Mouse (Mus musculus): ENCODE data around the gene Gm5426.

Gene Gm5426

GRCm38 (mm10) chr10:96165260-96165659, 28.9 kb downstream of the Gm5426 start:
- no peaks in the 10 kb centered on the region for H3K36me3 ChIP-seq (ENCODE audit: control insufficient read depth, insufficient read depth, low read length, poor library complexity, severe bottlenecking)
- H3K27me3 ChIP-seq (ENCODE audit: control insufficient read depth, insufficient read depth, low read length, poor library complexity, severe bottlenecking) = no peaks in the 10 kb centered on the region
- DNase-seq (ENCODE audit: low read depth, low spot score) = no peak

- H3K36me3 ChIP-seq (ENCODE audit: control insufficient read depth, insufficient read depth, low read length, poor library complexity, severe bottlenecking) = no peaks in the 10 kb centered on the region
- DNase-seq (ENCODE audit: low read depth, low spot score) = no peak
- no peaks in the 10 kb centered on the region for H3K27me3 ChIP-seq (ENCODE audit: control insufficient read depth, insufficient read depth, low read length, poor library complexity, severe bottlenecking)
Observed at GRCm38 (mm10) chr10:96168998-96169397, 32.6 kb downstream of the Gm5426 start.

DNA sequence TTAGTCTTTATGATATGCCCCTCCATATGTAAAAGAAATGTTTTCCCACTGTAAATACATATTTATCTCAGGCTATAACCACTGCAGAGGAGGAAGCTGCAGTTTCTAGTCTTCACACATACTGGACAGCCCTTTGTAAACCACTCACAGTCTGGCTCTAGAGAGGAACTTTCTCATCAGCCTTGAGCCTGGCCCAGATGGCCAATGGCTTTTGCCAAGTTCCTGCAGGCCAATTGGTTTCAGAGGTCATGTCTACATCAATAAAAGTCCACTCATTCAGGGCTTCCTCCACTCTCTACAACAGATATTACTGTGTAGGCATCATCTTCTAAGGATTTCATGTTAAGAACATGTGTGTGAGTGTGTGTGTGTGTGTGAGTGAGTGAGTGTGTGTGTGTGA, 35.1 kb downstream of the Gm5426 start:
- Histone ChIP-seq H3K27me3 (ENCODE audit: control insufficient read depth, insufficient read depth, low read length, poor library complexity, severe bottlenecking) (no peaks in the 10 kb centered on the region), H3K36me3 (ENCODE audit: control insufficient read depth, insufficient read depth, low read length, poor library complexity, severe bottlenecking) (no peaks in the 10 kb centered on the region)
- no peak for DNase-seq (ENCODE audit: low read depth, low spot score)

DNA sequence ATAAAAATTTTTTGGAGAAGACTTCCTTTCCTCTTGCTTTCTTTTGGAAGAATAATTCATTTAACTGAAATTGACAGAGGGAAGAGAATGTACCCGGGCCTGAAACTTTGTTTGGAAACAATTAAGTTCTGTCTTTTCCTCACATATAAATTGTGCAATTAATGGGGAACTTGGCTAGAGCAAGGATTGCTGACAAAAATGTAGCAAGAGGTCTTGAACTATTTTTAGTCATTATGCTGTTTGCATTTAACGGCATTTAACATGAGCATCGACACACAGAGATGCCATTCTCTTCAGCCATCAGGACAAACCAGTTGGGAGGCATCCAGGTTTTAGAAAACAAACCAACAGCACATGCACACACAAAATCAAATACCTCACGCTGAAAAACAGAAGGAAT, 36.6 kb downstream of the Gm5426 start:
- Histone ChIP-seq H3K27me3 (ENCODE audit: control insufficient read depth, insufficient read depth, low read length, poor library complexity, severe bottlenecking) (no peaks in the 10 kb centered on the region), H3K36me3 (ENCODE audit: control insufficient read depth, insufficient read depth, low read length, poor library complexity, severe bottlenecking) (no peaks in the 10 kb centered on the region)
- DNase-seq (ENCODE audit: low read depth, low spot score) = no peak

- no peak for DNase-seq (ENCODE audit: low read depth, low spot score)
- Histone ChIP-seq H3K27me3 (ENCODE audit: control insufficient read depth, insufficient read depth, low read length, poor library complexity, severe bottlenecking) (no peaks in the 10 kb centered on the region), H3K36me3 (ENCODE audit: control insufficient read depth, insufficient read depth, low read length, poor library complexity, severe bottlenecking) (no peaks in the 10 kb centered on the region)
Observed at GRCm38 (mm10) chr10:96173771-96174170, 37.4 kb downstream of the Gm5426 start.

GRCm38 (mm10) chr10:96176916-96177315, 40.5 kb downstream of the Gm5426 start:
- no peaks in the 10 kb centered on the region for H3K36me3 ChIP-seq (ENCODE audit: control insufficient read depth, insufficient read depth, low read length, poor library complexity, severe bottlenecking)
- DNase-seq (ENCODE audit: low read depth, low spot score) = no peak
- no peaks in the 10 kb centered on the region for H3K27me3 ChIP-seq (ENCODE audit: control insufficient read depth, insufficient read depth, low read length, poor library complexity, severe bottlenecking)

DNA sequence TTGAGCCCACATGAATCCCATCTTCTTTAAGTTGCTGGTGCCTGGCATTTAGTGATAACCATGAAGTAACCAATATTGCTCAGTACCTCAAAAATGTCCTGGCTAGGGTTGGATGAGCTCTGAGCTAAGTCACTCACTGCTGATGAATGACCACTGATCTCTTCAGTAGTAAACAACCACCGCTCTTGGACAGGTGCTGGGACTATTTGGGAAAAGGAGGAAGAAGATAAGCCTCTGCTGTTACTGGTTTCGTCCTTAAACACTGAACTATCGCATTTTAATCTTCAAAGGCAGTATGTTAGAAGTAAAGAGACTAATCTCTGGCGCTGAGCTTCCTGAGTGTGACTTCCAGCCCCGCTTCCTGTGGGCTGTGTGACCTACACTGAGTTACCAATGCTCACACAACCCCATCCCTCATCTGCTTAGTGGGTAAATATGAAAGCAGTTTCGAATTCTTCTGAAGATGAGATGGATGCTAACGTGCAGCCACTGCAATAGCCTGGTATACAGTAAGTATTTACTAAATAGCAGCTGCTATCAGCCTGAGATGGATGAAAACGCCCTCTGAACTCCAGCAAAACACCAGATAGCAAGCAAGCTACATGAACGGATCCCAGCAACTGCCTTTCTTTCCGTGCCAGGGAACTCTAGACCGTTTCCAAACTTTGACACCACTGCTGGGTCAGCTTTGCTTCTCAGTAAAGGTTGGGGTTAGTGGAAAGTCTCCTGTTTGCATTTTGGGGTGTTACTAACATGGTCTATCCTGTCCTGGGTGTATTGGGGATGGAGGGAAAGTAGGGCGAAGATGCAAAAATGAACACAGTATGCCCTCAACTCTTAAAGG, 44.4 kb downstream of the Gm5426 start:
- Histone ChIP-seq H3K27me3 (ENCODE audit: control insufficient read depth, insufficient read depth, low read length, poor library complexity, severe bottlenecking) (no peaks in the 10 kb centered on the region), H3K36me3 (ENCODE audit: control insufficient read depth, insufficient read depth, low read length, poor library complexity, severe bottlenecking) (no peaks in the 10 kb centered on the region)
- no peak for DNase-seq (ENCODE audit: low read depth, low spot score)

DNA sequence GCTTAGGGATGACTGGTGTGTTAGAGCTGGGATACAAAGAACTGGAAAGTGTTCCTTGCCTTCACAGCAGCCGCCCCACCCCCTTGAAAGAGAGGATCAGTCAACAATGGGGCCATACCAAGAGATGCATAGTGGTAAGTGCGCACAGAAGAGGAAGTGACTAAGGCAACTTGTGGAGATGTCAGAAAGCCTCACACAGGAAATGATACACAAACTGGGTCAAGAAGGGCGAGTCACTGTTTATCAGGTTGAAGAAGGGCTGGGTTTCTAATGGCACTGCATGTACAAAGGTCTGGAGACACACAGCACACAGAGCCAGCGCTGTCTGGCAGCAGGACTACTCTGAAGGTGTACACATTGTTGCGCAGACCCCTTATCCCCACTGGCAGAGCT, 45.0 kb downstream of the Gm5426 start:
- no peaks in the 10 kb centered on the region for H3K27me3 ChIP-seq (ENCODE audit: control insufficient read depth, insufficient read depth, low read length, poor library complexity, severe bottlenecking)
- no peaks in the 10 kb centered on the region for H3K36me3 ChIP-seq (ENCODE audit: control insufficient read depth, insufficient read depth, low read length, poor library complexity, severe bottlenecking)
- DNase-seq (ENCODE audit: low read depth, low spot score) = peak; percentile 49

DNA sequence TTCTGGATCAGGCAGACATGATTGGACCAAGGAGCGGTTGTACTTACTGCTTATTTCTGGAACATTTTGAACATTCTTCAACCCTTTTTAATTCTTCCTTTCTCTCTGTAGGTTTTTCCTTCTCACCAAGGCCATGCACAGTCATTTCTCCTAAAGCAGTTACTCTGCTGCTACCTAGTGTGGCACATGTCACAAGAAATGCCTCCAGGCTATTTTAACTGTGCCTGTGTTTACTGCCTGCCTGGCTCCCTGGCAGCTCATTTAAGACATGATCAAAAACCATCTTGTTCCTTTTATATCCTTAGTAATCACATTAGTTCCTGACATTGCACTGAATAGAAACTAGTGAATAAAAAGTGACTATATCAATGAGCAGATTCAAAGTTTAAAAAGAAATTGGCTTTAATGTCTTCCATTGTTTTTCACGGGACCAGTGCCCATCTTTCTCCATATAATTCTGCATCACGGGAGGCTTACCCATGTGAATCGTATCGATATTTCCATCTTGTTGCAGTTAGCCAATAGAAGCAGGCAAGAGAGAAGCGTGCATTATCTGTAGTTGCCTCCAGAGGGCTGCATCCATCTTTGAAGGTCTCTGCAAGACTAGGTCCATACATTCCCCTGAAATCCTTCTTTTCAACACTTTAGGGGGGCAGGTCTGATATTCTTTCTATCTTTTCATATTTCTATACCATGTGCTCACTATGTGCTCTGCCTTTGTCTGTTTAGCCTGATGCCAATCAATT, 45.7 kb downstream of the Gm5426 start:
- no peaks in the 10 kb centered on the region for H3K27me3 ChIP-seq (ENCODE audit: control insufficient read depth, insufficient read depth, low read length, poor library complexity, severe bottlenecking)
- DNase-seq (ENCODE audit: low read depth, low spot score) = no peak
- H3K36me3 ChIP-seq (ENCODE audit: control insufficient read depth, insufficient read depth, low read length, poor library complexity, severe bottlenecking) = no peaks in the 10 kb centered on the region

DNA sequence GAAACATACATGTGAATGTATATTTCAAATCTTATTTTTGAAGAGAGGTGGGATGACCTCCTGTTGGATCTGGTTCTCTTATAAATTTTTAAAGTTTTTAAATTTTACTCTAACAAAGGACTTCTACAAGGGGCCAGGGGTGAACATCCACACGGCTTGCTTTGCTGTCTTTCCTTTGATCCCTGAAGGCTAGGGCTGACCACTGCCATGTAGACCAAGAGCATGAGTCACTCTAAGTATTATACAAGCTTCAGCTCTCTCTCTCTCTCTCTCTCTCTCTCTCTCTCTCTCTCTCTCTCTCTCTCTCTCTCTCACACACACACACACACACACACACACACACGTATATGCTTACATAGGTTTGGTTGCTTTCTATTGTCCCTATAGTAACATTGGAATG, 48.6 kb downstream of the Gm5426 start:
- Histone ChIP-seq H3K27me3 (ENCODE audit: control insufficient read depth, insufficient read depth, low read length, poor library complexity, severe bottlenecking) (no peaks in the 10 kb centered on the region), H3K36me3 (ENCODE audit: control insufficient read depth, insufficient read depth, low read length, poor library complexity, severe bottlenecking) (no peaks in the 10 kb centered on the region; the same call in 1 of the 2 replicates)
- no peak for DNase-seq (ENCODE audit: low read depth, low spot score)

GRCm38 (mm10) chr10:96185601-96186000, 49.2 kb downstream of the Gm5426 start:
- H3K27me3 ChIP-seq (ENCODE audit: control insufficient read depth, insufficient read depth, low read length, poor library complexity, severe bottlenecking) = no peaks in the 10 kb centered on the region
- no peaks in the 10 kb centered on the region; the same call in 1 of the 2 replicates for H3K36me3 ChIP-seq (ENCODE audit: control insufficient read depth, insufficient read depth, low read length, poor library complexity, severe bottlenecking)
- no peak for DNase-seq (ENCODE audit: low read depth, low spot score)
